Mouse (Mus musculus): ENCODE measurements around the gene Cldn14. TPM values are rescaled to one million over a fixed set of nuclear protein-coding genes. Genes with fewer than 3 reads are reported as not detected.

Cldn14 gene
- polyA plus RNA-seq, 2 experiments = 1.0 to 1.2 TPM

DNA sequence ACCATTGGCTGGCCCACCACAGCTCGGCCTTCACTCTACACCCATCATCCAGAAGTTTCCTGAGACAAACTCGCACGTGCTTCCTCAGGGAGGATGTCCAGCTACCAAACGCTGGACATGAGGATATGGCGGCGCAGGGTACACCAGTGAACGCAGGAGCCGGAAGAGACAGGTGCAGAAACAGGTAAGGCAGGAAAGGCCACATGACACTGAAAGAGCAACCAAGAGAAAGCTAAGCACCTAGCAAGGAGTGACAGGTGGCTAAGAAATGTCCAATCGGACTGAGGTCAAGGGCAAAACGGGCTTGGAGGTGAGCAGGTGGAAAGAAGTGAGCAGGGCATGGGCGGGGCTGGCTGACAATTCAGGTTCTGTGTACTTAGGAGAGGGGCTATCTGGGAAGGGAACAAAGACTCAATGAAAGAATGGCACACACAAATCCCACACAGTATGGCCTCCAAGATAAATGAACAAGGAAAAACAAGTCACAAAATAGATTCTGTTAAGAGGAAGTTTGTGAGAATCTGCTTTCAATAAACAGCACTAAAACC is 47.5 kb downstream of the Cldn14 start:
- TF ChIP-seq EP300 (IDR thresholded peaks at IDR 0.05; ENCODE audit: low read depth) = no peak
- no peak for TF ChIP-seq CTCF (IDR thresholded peaks at IDR 0.05; ENCODE audit: low read depth)
- no peak overlapping the region for H3K9ac ChIP-seq (replicated peaks)
- no peak overlapping the region for H3K4me2 ChIP-seq (ENCODE audit: low read depth)
- H3K27me3 ChIP-seq (ENCODE audit: control insufficient read depth, insufficient read depth, low read length) = no peaks in the 10 kb centered on the region
- no peaks in the 10 kb centered on the region for H3K4me1 ChIP-seq (replicated peaks; ENCODE audit: control insufficient read depth in 2 of 2, insufficient read depth in 2 of 2, low read length in 1 of 2)
- DNase-seq (ENCODE audit: low read depth in 3 of 3, low spot score in 3 of 3) = no peak
- no peak overlapping the region for H3K27ac ChIP-seq
- ATAC-seq (ENCODE audit: insufficient read depth) = no peak
- 69% methylated on average over 11 of the region's 11 CpGs for WGBS (ENCODE audit: insufficient replicate concordance)
- H3K36me3 ChIP-seq (replicated peaks; ENCODE audit: control insufficient read depth, insufficient read depth, low read depth) = no peaks in the 10 kb centered on the region
- H3K9me3 ChIP-seq (ENCODE audit: control insufficient read depth, low read length) = no peaks in the 10 kb centered on the region
- no peak overlapping the region for H3K4me3 ChIP-seq (ENCODE audit: insufficient read depth in 1 of 2, low read depth in 2 of 2, low read length in 2 of 2)

DNA sequence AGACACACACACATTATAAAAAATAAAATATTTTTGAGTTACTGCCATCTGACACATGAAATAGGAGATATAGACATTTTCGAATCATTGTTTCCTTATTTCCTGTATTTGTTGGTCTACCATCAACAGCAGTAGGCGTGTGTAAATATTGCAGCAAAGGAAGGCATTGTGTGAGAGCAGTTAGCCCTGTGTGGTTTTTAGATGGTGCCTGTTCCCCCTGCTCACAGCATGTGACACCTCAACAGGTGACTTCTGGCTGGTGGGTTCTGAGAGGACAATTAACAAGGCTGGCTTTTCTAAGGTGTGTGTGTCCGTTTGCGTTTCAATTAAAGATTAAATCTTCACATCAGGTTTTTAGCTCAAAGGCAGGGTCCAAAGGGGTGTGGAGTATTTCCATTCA is 48.1 kb downstream of the Cldn14 start:
- no peak overlapping the region for H3K4me2 ChIP-seq (ENCODE audit: low read depth)
- DNase-seq (ENCODE audit: low read depth in 3 of 3, low spot score in 3 of 3) (no peak), ATAC-seq (ENCODE audit: insufficient read depth) (no peak)
- no peak overlapping the region for H3K9ac ChIP-seq (replicated peaks)
- H3K36me3 ChIP-seq (replicated peaks; ENCODE audit: control insufficient read depth, insufficient read depth, low read depth) = no peaks in the 10 kb centered on the region
- no peaks in the 10 kb centered on the region for H3K27me3 ChIP-seq (ENCODE audit: control insufficient read depth, insufficient read depth, low read length)
- H3K27ac ChIP-seq = no peak overlapping the region
- no peaks in the 10 kb centered on the region for H3K9me3 ChIP-seq (ENCODE audit: control insufficient read depth, low read length)
- 57% methylated on average over 4 of the region's 4 CpGs for WGBS (ENCODE audit: insufficient replicate concordance)
- TF ChIP-seq CTCF (IDR thresholded peaks at IDR 0.05; ENCODE audit: low read depth) (no peak), EP300 (IDR thresholded peaks at IDR 0.05; ENCODE audit: low read depth) (no peak)
- H3K4me1 ChIP-seq (replicated peaks; ENCODE audit: control insufficient read depth in 2 of 2, insufficient read depth in 2 of 2, low read length in 1 of 2) = no peaks in the 10 kb centered on the region
- H3K4me3 ChIP-seq (ENCODE audit: insufficient read depth in 1 of 2, low read depth in 2 of 2, low read length in 2 of 2) = no peak overlapping the region

DNA sequence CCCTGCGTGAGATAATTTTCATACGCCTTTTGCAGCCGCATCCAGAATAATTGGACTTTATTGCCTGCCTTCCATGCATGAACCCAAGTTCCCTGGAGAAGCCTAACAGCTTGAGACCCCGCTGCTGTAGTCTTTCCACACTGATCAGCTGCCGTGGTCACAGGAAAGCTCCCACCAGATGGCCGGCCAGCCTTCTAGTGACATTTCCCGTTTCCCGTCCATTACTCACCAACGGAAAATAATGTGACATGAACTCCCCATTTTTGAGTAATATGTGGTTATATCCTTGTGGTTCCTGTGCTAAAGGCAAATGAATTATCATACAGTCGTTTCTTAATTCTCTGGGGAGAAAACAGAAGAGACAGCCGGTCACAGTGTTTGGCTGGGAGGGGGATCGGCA is 51.2 kb downstream of the Cldn14 start:
- no peak overlapping the region for H3K9ac ChIP-seq (replicated peaks)
- no peak for DNase-seq (ENCODE audit: low read depth in 3 of 3, low spot score in 3 of 3)
- no peak for ATAC-seq (ENCODE audit: insufficient read depth)
- no peaks in the 10 kb centered on the region for H3K27me3 ChIP-seq (ENCODE audit: control insufficient read depth, insufficient read depth, low read length)
- no peak overlapping the region for H3K27ac ChIP-seq
- H3K4me2 ChIP-seq (ENCODE audit: low read depth) = no peak overlapping the region
- no peaks in the 10 kb centered on the region for H3K36me3 ChIP-seq (replicated peaks; ENCODE audit: control insufficient read depth, insufficient read depth, low read depth)
- H3K9me3 ChIP-seq (ENCODE audit: control insufficient read depth, low read length) = no peaks in the 10 kb centered on the region
- WGBS (ENCODE audit: insufficient replicate concordance) = 45% methylated on average over 12 of the region's 12 CpGs
- H3K4me3 ChIP-seq (ENCODE audit: insufficient read depth in 1 of 2, low read depth in 2 of 2, low read length in 2 of 2) = no peak overlapping the region
- no peaks in the 10 kb centered on the region for H3K4me1 ChIP-seq (replicated peaks; ENCODE audit: control insufficient read depth in 2 of 2, insufficient read depth in 2 of 2, low read length in 1 of 2)
- TF ChIP-seq CTCF (IDR thresholded peaks at IDR 0.05; ENCODE audit: low read depth) = no peak
- TF ChIP-seq EP300 (IDR thresholded peaks at IDR 0.05; ENCODE audit: low read depth) = no peak

DNA sequence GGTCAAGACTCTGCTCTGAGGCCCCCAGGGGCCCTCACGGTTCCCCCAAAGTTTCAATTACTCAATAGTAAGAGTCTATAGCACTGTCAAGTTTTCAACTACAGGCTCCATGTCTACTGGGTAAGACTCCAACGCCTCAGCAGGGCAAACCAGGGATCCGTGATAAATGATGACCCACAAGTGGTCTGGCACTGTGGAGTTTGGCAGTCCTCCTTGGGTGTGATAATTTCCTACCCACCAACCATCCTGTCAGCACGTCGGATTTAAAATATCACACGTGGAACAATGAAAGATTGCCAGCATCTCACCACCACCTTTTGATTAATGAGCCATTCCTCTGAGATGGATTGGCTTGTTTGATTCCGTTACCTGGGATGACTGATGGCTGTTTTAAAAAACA is 51.7 kb downstream of the Cldn14 start:
- H3K4me2 ChIP-seq (ENCODE audit: low read depth) = no peak overlapping the region
- H3K9ac ChIP-seq (replicated peaks) = no peak overlapping the region
- no peaks in the 10 kb centered on the region for H3K9me3 ChIP-seq (ENCODE audit: control insufficient read depth, low read length)
- TF ChIP-seq EP300 (IDR thresholded peaks at IDR 0.05; ENCODE audit: low read depth) (no peak), CTCF (IDR thresholded peaks at IDR 0.05; ENCODE audit: low read depth) (no peak)
- H3K4me1 ChIP-seq (replicated peaks; ENCODE audit: control insufficient read depth in 2 of 2, insufficient read depth in 2 of 2, low read length in 1 of 2) = no peaks in the 10 kb centered on the region
- WGBS (ENCODE audit: insufficient replicate concordance) = 52% methylated on average over 7 of the region's 7 CpGs
- H3K4me3 ChIP-seq (ENCODE audit: insufficient read depth in 1 of 2, low read depth in 2 of 2, low read length in 2 of 2) = no peak overlapping the region
- H3K36me3 ChIP-seq (replicated peaks; ENCODE audit: control insufficient read depth, insufficient read depth, low read depth) = no peaks in the 10 kb centered on the region
- DNase-seq (ENCODE audit: low read depth in 3 of 3, low spot score in 3 of 3) (no peak), ATAC-seq (ENCODE audit: insufficient read depth) (no peak)
- H3K27ac ChIP-seq = no peak overlapping the region
- H3K27me3 ChIP-seq (ENCODE audit: control insufficient read depth, insufficient read depth, low read length) = no peaks in the 10 kb centered on the region

DNA sequence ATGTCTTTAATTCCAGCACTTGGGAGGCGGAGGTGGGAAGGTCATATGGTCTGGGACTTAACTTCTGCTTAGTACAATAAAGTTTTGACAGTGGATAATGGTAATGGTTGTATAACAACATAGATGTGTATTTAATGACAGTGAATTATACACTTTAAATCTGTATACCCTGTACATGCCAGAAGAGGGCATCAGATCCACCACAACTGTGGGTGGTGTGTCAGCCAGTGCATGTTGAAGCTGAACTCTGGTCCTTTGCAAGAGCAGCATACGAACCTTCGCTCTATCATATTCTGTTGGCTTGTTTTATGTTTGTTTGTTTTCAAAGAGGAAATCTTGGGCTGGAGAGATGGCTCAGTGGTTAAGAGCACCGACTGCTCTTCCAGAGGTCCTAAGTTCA is 61.2 kb downstream of the Cldn14 start:
- no peak overlapping the region for H3K4me3 ChIP-seq (ENCODE audit: insufficient read depth in 1 of 2, low read depth in 2 of 2, low read length in 2 of 2)
- 79% methylated on average over 4 of the region's 4 CpGs for WGBS (ENCODE audit: insufficient replicate concordance)
- no peak for TF ChIP-seq CTCF (IDR thresholded peaks at IDR 0.05; ENCODE audit: low read depth)
- no peak for TF ChIP-seq EP300 (IDR thresholded peaks at IDR 0.05; ENCODE audit: low read depth)

More for the DNA sequence above, 61.2 kb downstream of the Cldn14 start:
- no peaks in the 10 kb centered on the region for H3K9me3 ChIP-seq (ENCODE audit: control insufficient read depth, low read length)
- H3K4me2 ChIP-seq (ENCODE audit: low read depth) = no peak overlapping the region
- H3K4me1 ChIP-seq (replicated peaks; ENCODE audit: control insufficient read depth in 2 of 2, insufficient read depth in 2 of 2, low read length in 1 of 2) = no peaks in the 10 kb centered on the region
- DNase-seq (ENCODE audit: low read depth in 3 of 3, low spot score in 3 of 3) (no peak), ATAC-seq (ENCODE audit: insufficient read depth) (no peak)
- no peaks in the 10 kb centered on the region for H3K36me3 ChIP-seq (replicated peaks; ENCODE audit: control insufficient read depth, insufficient read depth, low read depth)
- H3K27me3 ChIP-seq (ENCODE audit: control insufficient read depth, insufficient read depth, low read length) = no peaks in the 10 kb centered on the region; the same call in 1 of the 2 replicates
- no peak overlapping the region for H3K9ac ChIP-seq (replicated peaks)
- no peak overlapping the region for H3K27ac ChIP-seq

Data from liver, embryonic 14.5 days (tissue).